Mouse (Mus musculus) liver, embryonic 14.5 days (tissue): ENCODE data around the gene Scarb1. TPM values are rescaled to one million over a fixed set of nuclear protein-coding genes. Genes with fewer than 3 reads are reported as not detected.

Source experiments
- ATAC-seq: fragments of 200-750 bp; cut with Nextera tagmentation; 2 replicates; pipeline ENCODE4 v1.8.0; 2017; ENCODE audit warnings: moderate number of reproducible peaks, mild to moderate bottlenecking, moderate library complexity; ENCODE audit not compliant: insufficient read depth
- DNase-seq, 3 experiments: peaks; one replicate each; pipeline ENCODE4 v3.0.0-alpha.2; 2012 to 2013; ENCODE audit warnings: low read depth in 3 of 3, low spot score in 3 of 3
- H3K27ac ChIP-seq: fragments of 300-500 bp; sonication (generic); 2 replicates; pipeline ENCODE4 v1.5.1; 2014; ENCODE audit warnings: moderate library complexity, mild to moderate bottlenecking, control low read depth, inconsistent platforms
- H3K27me3 ChIP-seq: fragments of 300-500 bp; sonication (generic); 2 replicates; pipeline ENCODE4 v1.6.1; 2014; ENCODE audit warnings: mild to moderate bottlenecking, low read length, moderate library complexity; ENCODE audit not compliant: control insufficient read depth, insufficient read depth
- H3K36me3 ChIP-seq: fragments of 300-500 bp; sonication (generic); replicated peaks from 2 replicates; pipeline ENCODE4 v1.6.1; 2014; ENCODE audit warnings: low read depth; ENCODE audit not compliant: control insufficient read depth, insufficient read depth
- H3K4me1 ChIP-seq, 2 experiments: fragments of 200-500 bp in 1 of 2; fragments of 300-500 bp in 1 of 2; sonication (generic) in 1 of 2; replicated peaks; 2 replicates each; pipeline ENCODE4 v1.6.1; 2012 to 2014; ENCODE audit warnings: antibody characterized with exemption in 1 of 2, inconsistent platforms in 1 of 2, low read length in 1 of 2; ENCODE audit not compliant: control insufficient read depth in 2 of 2, insufficient read depth in 2 of 2
- H3K4me2 ChIP-seq: fragments of 300-500 bp; sonication (generic); 2 replicates; pipeline ENCODE4 v1.6.1; 2014; ENCODE audit warnings: low read depth, mild to moderate bottlenecking, control low read depth, moderate library complexity
- H3K4me3 ChIP-seq, 2 experiments: fragments of 200-500 bp in 1 of 2; fragments of 300-500 bp in 1 of 2; sonication (generic) in 1 of 2; 2 replicates each; pipeline ENCODE4 v1.5.1; 2012 to 2014; ENCODE audit warnings: low read depth in 2 of 2, low read length in 2 of 2, mild to moderate bottlenecking in 2 of 2, control low read depth in 1 of 2, inconsistent platforms in 1 of 2, moderate library complexity in 1 of 2; ENCODE audit not compliant: insufficient read depth in 1 of 2
- H3K9ac ChIP-seq: fragments of 300-500 bp; sonication (generic); replicated peaks from 2 replicates; pipeline ENCODE4 v1.6.1; 2014; ENCODE audit warnings: mild to moderate bottlenecking, control low read depth, moderate library complexity
- H3K9me3 ChIP-seq: fragments of 300-500 bp; sonication (generic); 2 replicates; pipeline ENCODE4 v1.6.1; 2016; ENCODE audit warnings: low read length, mixed read lengths; ENCODE audit not compliant: control insufficient read depth
- CTCF ChIP-seq: IDR thresholded peaks from 2 replicates; pipeline ENCODE4 v1.5.1; 2016; ENCODE audit warnings: antibody characterized with exemption, low read depth, control low read depth
- EP300 ChIP-seq: IDR thresholded peaks from 2 replicates; pipeline ENCODE4 v1.6.1; 2016; ENCODE audit warnings: antibody characterized with exemption, low read depth
- WGBS: fragments of 180-500 bp; shearing (Covaris S2); extraction: QIAGEN DNeasy Blood & Tissue Kit; methylation state at CpG from one replicate; pipeline ENCODE4 v1.1.7; 2014; ENCODE audit not compliant: insufficient replicate concordance; 5-methylcytosine and 5-hydroxymethylcytosine counted together
- polyA plus RNA-seq, 2 experiments: library from polyadenylated mRNA; depleted of rRNA in 1 of 2; stranded (reverse) in 1 of 2; unstranded in 1 of 2; fragments of >200 nt; fragmentation: Nextera tagmentation in 1 of 2; extraction: Ambion mirVana in 1 of 2; gene quantifications; 2 replicates each; pipeline versions ENCODE4 v1.2.1 to v1.2.3; 2012 to 2014

Scarb1 gene
- polyA plus RNA-seq, 2 experiments = 41.6 to 50.1 TPM

GRCm38 (mm10) chr5:125269399-125269798 is 71.5 kb downstream of the Scarb1 start:
- DNase-seq (no peak), ATAC-seq (no peak)
- H3K4me2 ChIP-seq = no peak overlapping the region
- H3K36me3 ChIP-seq = no peaks in the 10 kb centered on the region
- WGBS = 66% methylated on average over 8 of the region's 8 CpGs
- no peaks in the 10 kb centered on the region for H3K27me3 ChIP-seq
- H3K4me1 ChIP-seq = peaks cover 0 to 7% of the 10 kb centered on the region in 2 experiments; a peak in 2 of 4 replicates
- H3K4me3 ChIP-seq = no peak overlapping the region
- H3K9ac ChIP-seq = no peak overlapping the region
- TF ChIP-seq EP300 (no peak), CTCF (no peak)
- H3K9me3 ChIP-seq = no peaks in the 10 kb centered on the region
- H3K27ac ChIP-seq = no peak overlapping the region

DNA sequence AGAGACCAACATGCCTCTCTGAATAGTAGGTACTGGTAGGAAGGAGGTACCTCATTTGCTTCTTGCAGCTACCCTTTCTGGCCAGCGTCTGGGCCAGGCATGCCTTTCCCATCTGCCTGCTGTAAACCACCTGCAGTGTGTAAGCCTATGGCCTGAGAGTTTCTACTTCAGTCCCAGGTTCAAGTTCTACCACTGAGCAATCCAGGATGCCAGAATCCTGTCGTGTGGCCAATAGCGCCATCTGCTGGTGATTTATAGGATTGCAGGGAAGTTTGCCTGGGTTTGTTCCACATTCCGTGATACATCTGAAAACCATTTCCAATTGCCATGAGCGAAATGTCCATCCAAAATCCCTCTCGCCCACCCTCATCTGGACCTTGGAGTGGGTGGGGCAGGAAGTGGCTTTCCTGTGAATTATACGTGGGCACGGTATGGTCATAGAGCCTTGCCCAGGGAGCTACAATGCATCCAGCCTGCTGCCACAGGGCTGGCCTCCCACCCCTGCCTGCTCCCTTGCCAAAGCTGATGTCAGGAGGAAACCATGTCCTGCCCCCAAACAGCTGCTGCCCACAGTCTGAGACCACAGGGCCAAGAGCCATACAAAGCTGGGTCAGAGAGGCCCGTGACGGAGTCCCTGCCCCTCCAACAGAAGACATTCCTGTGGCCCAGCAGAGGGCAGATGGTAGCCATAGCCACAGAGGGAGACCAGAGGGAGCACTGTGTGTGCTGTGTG is 72.7 kb downstream of the Scarb1 start:
- Histone ChIP-seq H3K27me3 (no peaks in the 10 kb centered on the region), H3K9ac (no peak overlapping the region), H3K9me3 (no peaks in the 10 kb centered on the region), H3K4me2 (peak overlapping the region; percentile 44; the same call in 1 of the 2 replicates), H3K27ac (no peak overlapping the region), H3K4me3 (no peak overlapping the region), H3K4me1 (peaks cover 0 to 2% of the 10 kb centered on the region in 2 experiments; a peak in 1 of 4 replicates), H3K36me3 (no peaks in the 10 kb centered on the region)
- ATAC-seq (no peak), DNase-seq (no peak)
- TF ChIP-seq EP300 = no peak
- TF ChIP-seq CTCF = peak; percentile 97
- WGBS = 15% methylated on average over 10 of the region's 10 CpGs

GRCm38 (mm10) chr5:125267150-125267961 is 73.5 kb downstream of the Scarb1 start:
- no peaks in the 10 kb centered on the region for H3K27me3 ChIP-seq
- H3K4me1 ChIP-seq = peaks cover 0 to 2% of the 10 kb centered on the region in 2 experiments; a peak in 1 of 4 replicates
- DNase-seq (no peak), ATAC-seq (no peak)
- peak overlapping the region; percentile 44 for H3K4me2 ChIP-seq
- no peak overlapping the region for H3K27ac ChIP-seq
- TF ChIP-seq CTCF (no peak), EP300 (no peak)
- H3K9me3 ChIP-seq = no peaks in the 10 kb centered on the region
- no peaks in the 10 kb centered on the region for H3K36me3 ChIP-seq
- WGBS = 39% methylated on average over 35 of the region's 35 CpGs
- H3K4me3 ChIP-seq = no peak overlapping the region
- no peak overlapping the region for H3K9ac ChIP-seq

- no peaks in the 10 kb centered on the region for H3K27me3 ChIP-seq
- no peak overlapping the region for H3K4me2 ChIP-seq
- ATAC-seq = no peak
- no peak overlapping the region for H3K4me3 ChIP-seq
- 73% methylated on average over 9 of the region's 9 CpGs for WGBS
- no peaks in the 10 kb centered on the region for H3K9me3 ChIP-seq
- H3K36me3 ChIP-seq = no peaks in the 10 kb centered on the region
- H3K27ac ChIP-seq = no peak overlapping the region
- no peak overlapping the region for H3K9ac ChIP-seq
- H3K4me1 ChIP-seq = no peaks in the 10 kb centered on the region
- DNase-seq = no peak
- no peak for TF ChIP-seq EP300
- no peak for TF ChIP-seq CTCF
Observed at GRCm38 (mm10) chr5:125266128-125266527, 74.8 kb downstream of the Scarb1 start.

GRCm38 (mm10) chr5:125264700-125265099 is 76.2 kb downstream of the Scarb1 start:
- no peaks in the 10 kb centered on the region for H3K36me3 ChIP-seq
- H3K4me1 ChIP-seq = no peaks in the 10 kb centered on the region
- no peak overlapping the region for H3K27ac ChIP-seq
- no peaks in the 10 kb centered on the region for H3K9me3 ChIP-seq
- H3K27me3 ChIP-seq = no peaks in the 10 kb centered on the region
- ATAC-seq (no peak), DNase-seq (no peak)
- no peak overlapping the region for H3K4me3 ChIP-seq
- no peak overlapping the region for H3K9ac ChIP-seq
- H3K4me2 ChIP-seq = no peak overlapping the region
- WGBS = 22% methylated on average over 17 of the region's 17 CpGs
- TF ChIP-seq EP300 = no peak
- no peak for TF ChIP-seq CTCF
